In genomic region chr15:85612660-85613357, GRCm38 (mm10) we compare ENCODE assay signal across 9 mouse cellular contexts. TPM values are rescaled to one million over a fixed set of nuclear protein-coding genes. Genes with fewer than 3 reads are reported as not detected.
DNase-seq lines count a peak whose midpoint lies in the region; ATAC-seq and TF ChIP-seq lines count a peak whose summit lies in the region.
"Had no signal": no experiment of that assay in that cellular context is flagged by ENCODE, and none has a peak within 500 bp of the region (broad histone marks: within the 10 kb centered on the region; RNA-seq: fewer than 3 reads in every experiment).

No protein-coding gene starts in this region.

- peaks cover 65% of the 10 kb centered on the region for H3K27me3 ChIP-seq in midbrain, embryonic 12.5 days
- H3K27me3 ChIP-seq in midbrain, embryonic 11.5 days (ENCODE audit: control insufficient read depth, insufficient read depth, low read length): peaks cover 24% of the 10 kb centered on the region
- no peaks in the 10 kb centered on the region for H3K27me3 ChIP-seq in kidney, postnatal 0 days (ENCODE audit: insufficient read depth, low read length)
- 0 out of 2 replicates have a peak, but pooled peaks cover 6% of the 10 kb centered on the region for H3K27me3 ChIP-seq in midbrain, embryonic 15.5 days (replicated peaks)
- H3K27me3 ChIP-seq: Patski had no signal

- ATAC-seq in midbrain, embryonic 12.5 days (ENCODE audit: low FRiP score, low read depth): no peak
- no peak for ATAC-seq in midbrain, embryonic 11.5 days (ENCODE audit: low FRiP score)
- no peak for ATAC-seq in kidney, postnatal 0 days (replicated peaks; ENCODE audit: low FRiP score, low read depth)
- no peak for ATAC-seq in midbrain, embryonic 15.5 days (replicated peaks)

- no peak for TF ChIP-seq POLR2A in cortical plate, adult 2 months (IDR thresholded peaks at IDR 0.05; ENCODE audit: extremely low read depth, insufficient read depth, low read length)

- H3K27ac ChIP-seq in midbrain, embryonic 12.5 days (replicated peaks): peak overlapping the region; percentile 65
- no peak overlapping the region for H3K27ac ChIP-seq in midbrain, embryonic 11.5 days (ENCODE audit: low read depth, low read length)
- H3K27ac ChIP-seq in cortical plate, adult 2 months (ENCODE audit: insufficient read depth, low read length): peak overlapping the region; percentile 79
- peak overlapping the region; percentile 65 for H3K27ac ChIP-seq in kidney, postnatal 0 days
- peak overlapping the region; percentile 74 for H3K27ac ChIP-seq in midbrain, embryonic 15.5 days

- 73% methylated on average over 8 of the region's 8 CpGs for WGBS in midbrain, embryonic 12.5 days
- 75% methylated on average over 8 of the region's 8 CpGs for WGBS in midbrain, embryonic 11.5 days
- WGBS in kidney, postnatal 0 days: 80% methylated on average over 8 of the region's 8 CpGs
- 78% methylated on average over 8 of the region's 8 CpGs for WGBS in midbrain, embryonic 15.5 days

- H3K9ac ChIP-seq in midbrain, embryonic 12.5 days (replicated peaks): no peak overlapping the region
- no peak overlapping the region for H3K9ac ChIP-seq in midbrain, embryonic 11.5 days (ENCODE audit: low read length)
- no peak overlapping the region for H3K9ac ChIP-seq in kidney, postnatal 0 days (ENCODE audit: low read depth, low read length)
- no peak overlapping the region for H3K9ac ChIP-seq in midbrain, embryonic 15.5 days

- H3K9me3 ChIP-seq in midbrain, embryonic 12.5 days: no peaks in the 10 kb centered on the region
- H3K9me3 ChIP-seq in midbrain, embryonic 11.5 days (ENCODE audit: control insufficient read depth, low read length): no peaks in the 10 kb centered on the region
- no peaks in the 10 kb centered on the region for H3K9me3 ChIP-seq in kidney, postnatal 0 days (replicated peaks; ENCODE audit: low read length)
- no peaks in the 10 kb centered on the region for H3K9me3 ChIP-seq in midbrain, embryonic 15.5 days

- H3K4me2 ChIP-seq in midbrain, embryonic 12.5 days (replicated peaks): no peak overlapping the region
- no peak overlapping the region for H3K4me2 ChIP-seq in midbrain, embryonic 11.5 days
- H3K4me2 ChIP-seq in kidney, postnatal 0 days (ENCODE audit: low read length): no peak overlapping the region
- H3K4me2 ChIP-seq in midbrain, embryonic 15.5 days: no peak overlapping the region

- TF ChIP-seq CTCF in cortical plate, adult 2 months (IDR thresholded peaks at IDR 0.05; ENCODE audit: extremely low read depth, insufficient read depth, low read length): peak; percentile 75
- peak; percentile 82 for TF ChIP-seq CTCF in kidney, postnatal 0 days (IDR thresholded peaks at IDR 0.05; ENCODE audit: low read depth)

- peaks cover 20% of the 10 kb centered on the region for H3K4me1 ChIP-seq in midbrain, embryonic 12.5 days
- no peaks in the 10 kb centered on the region for H3K4me1 ChIP-seq in midbrain, embryonic 11.5 days (ENCODE audit: control insufficient read depth, insufficient read depth, low read length)
- no peaks in the 10 kb centered on the region for H3K4me1 ChIP-seq in cortical plate, adult 2 months (ENCODE audit: control insufficient read depth, insufficient read depth, low read length)
- peaks cover 32% of the 10 kb centered on the region for H3K4me1 ChIP-seq in kidney, postnatal 0 days (replicated peaks; ENCODE audit: insufficient read depth, low read length)
- H3K4me1 ChIP-seq in midbrain, embryonic 15.5 days: peaks cover 17% of the 10 kb centered on the region; the same call in 1 of the 2 replicates

- H3K4me3 ChIP-seq in midbrain, embryonic 12.5 days: no peak overlapping the region
- H3K4me3 ChIP-seq in midbrain, embryonic 11.5 days (ENCODE audit: low read depth, low read length): no peak overlapping the region
- H3K4me3 ChIP-seq in cortical plate, adult 2 months (ENCODE audit: insufficient read depth, low read length): no peak overlapping the region
- H3K4me3 ChIP-seq in kidney, postnatal 0 days (replicated peaks; ENCODE audit: low read depth, low read length): no peak overlapping the region
- no peak overlapping the region for H3K4me3 ChIP-seq in midbrain, embryonic 15.5 days

- peak; percentile 67 for DNase-seq in adrenal gland, postnatal 10 days
- DNase-seq in adrenal gland, postnatal 4 days (ENCODE audit: low spot score in 2 of 2): no peak
- no peak for DNase-seq in midbrain, embryonic 11.5 days (ENCODE audit: low spot score, missing footprints)
- DNase-seq in kidney, postnatal 0 days (ENCODE audit: low spot score): no peak
- DNase-seq in yolk sac, embryonic 10.5 days (ENCODE audit: low spot score): no peak

- H3K36me3 ChIP-seq in midbrain, embryonic 12.5 days: no peaks in the 10 kb centered on the region
- no peaks in the 10 kb centered on the region for H3K36me3 ChIP-seq in midbrain, embryonic 11.5 days (ENCODE audit: control insufficient read depth, insufficient read depth, low read length)
- no peaks in the 10 kb centered on the region for H3K36me3 ChIP-seq in kidney, postnatal 0 days (ENCODE audit: insufficient read depth, low read length)
- H3K36me3 ChIP-seq in midbrain, embryonic 15.5 days (replicated peaks): no peaks in the 10 kb centered on the region

RNA-seq across cellular contexts. Expression of gene Wnt7b, which starts 30.5 kb away (rescaled TPM):
- total RNA-seq in adrenal gland, postnatal 10 days (2021): under 1 TPM; 0.18 to 0.27 TPM
- 1 to 10 TPM in 1 of 2 experiments, under 1 TPM in 1; 0.40 to 1.8 TPM for total RNA-seq in adrenal gland, postnatal 4 days (2021)
- 68.3 and 86.4 TPM in 2 replicates for polyA plus RNA-seq in midbrain, embryonic 12.5 days (2016; fragmentation: Nextera tagmentation; extraction: Ambion mirVana)
- polyA plus RNA-seq in midbrain, embryonic 11.5 days (2014; fragmentation: Nextera tagmentation; extraction: Ambion mirVana): 38.5 and 44.3 TPM in 2 replicates
- 21.7 and 22.7 TPM in 2 replicates for polyA plus RNA-seq in cortical plate, adult 2 months (2012; rRNA removed)
- 24.9 and 26.3 TPM in 2 replicates for polyA plus RNA-seq in kidney, postnatal 0 days (2015; fragmentation: Nextera tagmentation; extraction: Ambion mirVana)
- polyA plus RNA-seq in midbrain, embryonic 15.5 days (2015; fragmentation: Nextera tagmentation; extraction: Ambion mirVana): 33.2 and 35.0 TPM in 2 replicates
